Mouse (Mus musculus): ENCODE results near the gene Krt84.
"Not testable (repeated sequence)": the region's sequence is repeated elsewhere in the genome, so short reads cannot be mapped to it uniquely, and the experiment has no call there.

Gene Krt84

DNA sequence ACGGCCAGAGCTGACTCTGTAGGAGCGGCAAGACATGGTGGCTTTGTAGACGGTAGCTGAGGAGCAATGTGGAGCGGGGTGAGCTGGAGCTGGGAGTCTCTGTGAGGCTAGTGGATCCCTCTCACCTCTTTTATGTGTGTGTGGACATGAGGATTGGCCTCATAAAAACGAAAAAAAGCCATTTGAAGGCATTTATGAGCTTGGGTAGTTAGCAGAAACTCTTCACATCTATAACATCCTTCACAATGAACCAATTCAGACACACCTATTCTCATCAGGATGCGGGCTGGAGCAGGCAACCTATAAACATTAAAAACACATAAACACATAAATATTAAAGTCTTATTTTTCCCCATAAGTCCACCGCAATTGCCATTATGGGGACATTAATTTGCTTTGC lies at the start of gene Krt84:
TSS of gene Krt84 (minus strand) at position 101 of the 400 bp plus-strand sequence.
- DNase-seq (ENCODE audit: low read depth), result no peak

DNA sequence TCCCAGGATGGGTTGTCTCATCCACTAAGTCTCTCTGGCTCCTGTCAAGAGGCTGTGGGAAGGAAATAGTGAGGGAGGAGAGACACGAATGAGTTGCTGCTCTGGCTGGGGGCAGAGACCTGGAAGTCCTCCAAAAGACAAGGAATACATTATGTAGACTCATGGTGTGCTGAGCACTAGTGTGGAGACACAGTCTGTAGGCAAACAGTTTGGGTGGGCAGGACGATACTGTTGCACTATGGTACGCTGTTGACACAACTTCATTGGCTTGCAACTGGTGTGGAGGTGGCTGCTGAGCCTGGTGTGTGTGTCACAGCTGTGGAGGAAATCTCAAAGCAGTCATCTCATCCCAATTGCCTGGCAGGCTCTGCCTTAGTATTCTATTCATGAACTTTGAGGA lies 49.1 kb upstream of the Krt84 start:
- no peak for DNase-seq (ENCODE audit: low read depth)

DNA sequence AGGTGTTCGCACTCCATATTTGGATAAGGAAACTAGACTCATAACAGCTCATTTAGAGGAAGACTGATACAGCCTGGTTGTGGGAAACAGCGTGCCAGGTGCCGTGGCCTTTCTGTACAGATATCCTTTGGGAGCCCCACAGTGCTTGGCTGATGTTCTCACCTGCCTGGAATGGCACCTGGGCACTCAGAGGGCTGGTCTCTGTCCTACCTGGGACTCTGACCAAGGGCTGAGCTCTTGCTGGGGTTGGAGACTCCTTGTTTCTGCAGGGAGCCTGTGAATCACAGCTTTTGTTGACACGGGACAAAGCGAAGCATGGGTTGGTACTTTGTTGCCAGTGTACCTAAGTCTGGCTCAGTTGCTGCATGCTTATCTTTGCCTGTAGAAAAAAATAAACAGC lies 42.9 kb upstream of the Krt84 start:
- no peak for DNase-seq (ENCODE audit: low read depth)

DNA sequence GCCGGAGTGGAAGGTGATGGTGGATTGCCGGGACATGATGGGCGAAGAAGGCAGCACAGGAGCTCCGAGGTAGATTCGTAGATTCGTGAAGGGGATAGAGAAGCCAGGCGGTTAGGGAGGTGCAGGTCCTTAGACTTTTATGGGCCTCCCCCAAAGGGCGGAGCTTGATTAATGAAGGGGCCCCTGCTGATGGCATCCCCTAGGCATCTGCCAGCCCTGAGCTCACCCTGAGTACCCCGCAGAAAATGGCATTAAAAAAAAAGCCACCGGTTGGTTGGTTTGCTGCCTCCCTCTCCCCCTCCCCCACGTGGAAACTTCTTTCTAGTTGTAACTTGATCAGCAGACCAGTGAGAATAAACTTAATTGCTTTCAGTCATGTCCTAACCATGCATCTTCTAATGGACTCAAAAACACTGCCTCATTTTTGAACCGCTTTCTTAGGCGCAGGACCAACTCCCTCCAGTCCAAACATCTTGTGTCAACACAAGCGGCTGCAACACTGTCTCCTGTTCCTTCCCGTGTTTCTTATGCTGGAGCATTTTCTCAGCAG lies 41.3 kb upstream of the Krt84 start, which contains the start of gene Krt75:
TSS of gene Krt75 (minus strand) at position 109 of the 550 bp plus-strand sequence.
- no peak for DNase-seq (ENCODE audit: low read depth)

DNA sequence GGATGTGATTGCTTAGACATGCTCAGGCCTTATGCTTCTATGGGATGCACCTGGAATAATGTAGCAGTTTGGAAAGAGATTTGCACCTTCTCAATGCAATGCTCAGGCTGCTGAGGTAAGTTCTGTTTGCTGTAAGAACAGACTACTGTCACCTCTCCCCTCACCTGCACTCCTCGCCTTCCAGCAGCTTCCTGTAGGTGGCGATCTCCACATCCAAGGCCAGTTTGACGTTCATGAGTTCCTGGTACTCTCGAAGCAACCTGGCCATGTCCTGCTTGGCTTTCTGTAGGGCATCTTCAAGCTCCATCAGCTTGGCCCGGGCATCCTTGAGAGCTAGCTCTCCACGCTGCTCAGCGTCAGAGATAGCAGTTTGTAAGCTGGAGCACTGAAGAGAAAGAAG lies 35.2 kb upstream of the Krt84 start:
- DNase-seq (ENCODE audit: low read depth), result no peak

DNA sequence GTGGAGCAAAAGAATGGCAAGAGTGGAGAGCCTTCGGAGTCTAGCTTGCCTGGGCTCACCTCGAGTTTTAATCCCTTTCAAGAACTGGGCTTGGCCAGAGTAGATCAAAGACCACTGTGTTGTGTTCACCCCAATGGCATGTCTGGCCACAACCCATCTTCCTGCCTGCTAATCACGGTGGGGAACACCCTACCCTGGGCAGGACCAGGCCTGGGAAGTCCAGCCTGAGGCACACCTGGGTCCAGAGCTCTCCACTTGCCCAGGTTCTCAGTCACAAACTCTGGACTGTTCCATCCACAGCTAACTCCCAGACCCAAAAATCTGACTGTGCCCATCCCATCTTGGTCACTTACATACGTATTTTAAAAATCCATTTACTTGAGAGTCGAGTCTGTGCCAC lies 30.2 kb upstream of the Krt84 start, which contains the start of gene Krt90:
TSS of gene Krt90 (minus strand) at position 101 of the 400 bp plus-strand sequence.
- DNase-seq (ENCODE audit: low read depth), result no peak

DNA sequence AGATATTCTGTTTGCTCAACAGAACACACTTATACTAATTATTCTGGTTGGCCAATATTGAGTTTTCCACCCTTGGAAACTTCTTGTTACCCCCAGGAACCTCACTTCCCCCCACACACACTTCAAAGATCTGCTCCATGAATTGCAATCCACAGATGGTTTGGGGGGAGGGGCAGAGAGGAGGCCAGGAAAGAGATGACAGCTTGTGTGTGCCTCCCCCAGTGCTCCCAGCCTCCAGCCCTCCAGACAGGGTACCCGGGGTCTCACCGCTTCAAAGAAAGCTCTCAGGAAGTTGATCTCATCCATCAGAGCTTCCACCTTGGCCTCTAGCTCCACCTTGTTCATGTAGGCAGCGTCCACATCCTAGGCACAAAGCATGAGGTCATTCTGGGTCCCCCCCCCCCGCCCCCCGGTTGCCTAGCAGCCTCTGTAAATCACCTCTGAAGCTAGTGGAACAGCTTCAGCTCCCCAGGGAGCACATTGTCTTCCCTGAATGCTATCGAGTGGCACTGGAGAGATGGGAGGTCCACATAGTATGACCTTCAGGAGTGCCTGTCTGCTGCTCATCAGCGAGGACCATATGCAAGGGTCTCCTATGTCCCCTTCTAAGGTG lies 25.5 kb upstream of the Krt84 start:
- no peak for DNase-seq (ENCODE audit: low read depth)

DNA sequence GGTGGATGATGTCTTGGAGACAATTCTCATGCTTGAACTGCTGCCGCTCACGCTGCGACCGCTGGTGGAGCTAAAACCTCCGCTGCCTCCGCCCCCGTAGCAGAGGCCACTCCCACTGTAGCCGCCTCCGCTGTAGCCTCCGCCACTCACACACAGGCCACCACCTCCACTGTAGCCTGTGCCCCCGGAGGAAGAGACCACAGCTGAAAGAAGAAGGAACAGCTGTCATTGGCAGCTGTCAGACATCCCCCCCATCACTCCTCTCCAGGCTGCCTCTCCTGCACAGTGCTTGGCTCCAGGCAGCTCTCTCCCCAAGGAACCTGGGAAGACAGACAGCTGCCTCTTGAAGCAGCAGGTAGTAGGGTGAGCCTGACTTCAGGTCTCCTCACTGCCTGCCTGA lies 20.5 kb upstream of the Krt84 start:
- no peak for DNase-seq (ENCODE audit: low read depth)

DNA sequence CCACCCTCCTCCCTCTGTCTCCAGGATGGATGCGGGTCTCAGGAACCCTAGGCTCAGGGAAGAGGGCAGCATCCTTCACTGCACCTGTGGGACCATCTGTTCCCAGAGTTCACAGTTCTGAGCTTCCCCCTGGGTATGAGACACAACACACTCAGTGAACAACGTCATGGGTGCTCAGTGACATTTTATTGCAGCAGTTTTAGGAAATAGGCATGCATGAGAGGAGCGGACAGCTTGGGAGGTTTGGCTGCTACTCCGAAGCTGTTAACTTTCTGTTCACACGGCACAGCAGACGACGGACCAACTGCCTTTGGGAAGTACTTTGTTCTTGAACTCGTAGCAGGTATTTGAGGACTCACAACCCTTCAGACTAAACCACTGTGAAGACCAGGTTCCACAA lies 19.6 kb upstream of the Krt84 start:
- DNase-seq (ENCODE audit: low read depth), result no peak

DNA sequence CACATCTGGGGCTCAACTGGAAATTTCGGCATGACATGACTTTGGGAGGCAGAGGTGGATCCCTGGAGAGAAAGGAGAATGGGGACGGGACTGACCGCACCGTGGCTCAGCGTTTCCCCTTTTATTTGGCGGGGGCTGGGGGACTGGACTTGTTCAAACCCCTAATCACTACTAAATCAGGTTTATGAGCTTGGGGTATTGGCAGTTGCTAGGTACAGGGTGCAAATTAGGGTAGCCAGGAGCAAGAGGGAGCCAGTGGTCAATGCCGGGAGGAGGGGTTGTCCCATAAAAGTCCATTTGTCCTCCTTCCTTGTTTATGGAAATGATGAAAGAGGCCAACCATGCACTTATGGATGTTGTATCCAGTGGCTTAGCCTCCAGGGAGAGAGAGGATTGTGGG lies 17.9 kb upstream of the Krt84 start, which contains the start of gene Krt82:
TSS of gene Krt82 (minus strand) at position 101 of the 400 bp plus-strand sequence.
- DNase-seq (ENCODE audit: low read depth), result no peak

DNA sequence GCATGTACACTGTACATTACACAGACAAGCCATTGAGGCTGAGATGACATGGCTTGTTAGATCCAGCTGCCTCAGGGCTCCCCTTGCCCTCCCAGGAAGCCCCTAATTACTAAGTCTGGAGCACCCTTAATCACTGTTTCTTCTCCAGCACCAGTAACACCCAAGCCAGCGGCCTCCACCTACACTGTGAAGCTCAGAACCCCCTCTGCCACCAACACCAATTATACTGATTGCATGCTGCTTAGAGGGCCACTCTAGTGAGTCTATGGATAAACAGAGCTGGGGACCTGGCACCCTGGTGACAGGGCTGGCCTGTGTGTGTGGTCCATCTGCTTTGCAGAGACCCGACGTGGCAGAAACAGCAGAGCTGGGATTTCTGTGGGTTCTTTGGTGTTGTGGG lies 11.9 kb upstream of the Krt84 start:
- no peak for DNase-seq (ENCODE audit: low read depth)

DNA sequence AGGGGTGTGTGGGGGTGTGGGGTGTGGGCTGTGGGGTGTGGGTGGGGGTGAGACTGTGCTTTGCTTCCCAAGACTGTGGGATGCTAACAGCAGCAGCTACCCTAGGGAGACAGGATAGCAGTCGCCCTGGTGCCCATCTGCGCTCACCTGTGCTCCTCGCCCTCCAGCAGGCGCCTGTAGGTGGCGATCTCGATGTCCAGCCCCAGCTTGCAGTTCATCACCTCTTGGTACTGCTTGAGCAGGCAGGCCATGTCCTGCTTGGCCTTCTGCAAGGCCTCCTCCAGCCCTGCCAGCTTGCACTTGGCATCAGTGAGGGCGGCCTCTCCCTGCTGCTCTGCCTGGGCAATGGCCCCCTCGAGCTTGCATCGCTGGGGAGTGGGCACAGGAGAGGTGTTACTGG lies 9.9 kb upstream of the Krt84 start:
- DNase-seq (ENCODE audit: low read depth), result no peak

DNA sequence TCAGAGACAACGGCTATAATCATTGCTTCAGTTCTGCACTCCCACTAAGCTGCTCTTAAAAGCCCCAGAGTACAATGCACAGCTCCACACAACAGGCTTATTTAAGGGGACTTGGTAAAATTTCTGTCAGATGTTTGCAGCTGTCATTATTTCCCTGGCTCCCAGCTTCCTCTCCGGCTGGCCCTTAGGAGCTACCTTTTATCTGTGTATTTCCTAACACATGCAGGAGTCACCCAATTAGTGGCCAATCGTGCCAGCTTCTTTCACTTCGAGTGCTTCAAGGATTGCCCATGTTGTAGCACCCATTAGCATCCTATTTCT lies 5.9 kb upstream of the Krt84 start:
- DNase-seq (ENCODE audit: low read depth), result no peak

DNA sequence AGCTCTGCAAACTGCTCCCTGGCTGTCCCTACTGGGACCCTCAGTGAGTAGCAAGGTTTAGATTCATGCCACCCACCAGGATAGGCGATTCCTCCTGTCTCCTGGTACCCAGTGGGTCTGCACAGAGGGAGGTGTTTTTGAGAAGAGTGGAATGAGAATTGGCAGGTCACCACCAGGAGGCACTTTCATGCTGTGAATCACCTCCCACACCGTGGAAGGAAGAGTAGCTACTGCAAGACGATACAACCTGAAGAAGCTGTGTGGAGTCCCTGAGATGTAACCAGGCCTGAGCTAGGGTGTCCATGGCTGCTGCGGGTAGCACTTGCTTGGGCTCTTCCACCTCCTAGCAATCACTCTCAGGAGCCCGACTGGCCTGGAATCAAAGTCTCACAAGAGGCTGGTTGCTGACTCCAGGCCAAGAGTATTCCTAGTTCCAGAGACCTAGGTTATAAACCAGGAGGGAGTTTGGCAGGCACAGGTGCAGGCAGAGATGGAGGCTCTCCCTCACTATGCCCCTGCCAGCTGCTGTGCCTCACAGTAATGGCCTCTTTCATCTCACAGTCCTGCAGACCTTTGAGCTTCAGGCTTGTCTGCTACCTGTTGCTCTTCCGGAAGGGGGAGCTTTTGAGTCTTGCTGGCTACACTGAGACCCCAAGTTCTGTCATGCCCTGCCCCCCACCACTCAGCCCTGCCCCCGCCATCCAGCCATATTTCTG lies 5.4 kb upstream of the Krt84 start:
- peak; percentile 21 for DNase-seq (ENCODE audit: low read depth)

DNA sequence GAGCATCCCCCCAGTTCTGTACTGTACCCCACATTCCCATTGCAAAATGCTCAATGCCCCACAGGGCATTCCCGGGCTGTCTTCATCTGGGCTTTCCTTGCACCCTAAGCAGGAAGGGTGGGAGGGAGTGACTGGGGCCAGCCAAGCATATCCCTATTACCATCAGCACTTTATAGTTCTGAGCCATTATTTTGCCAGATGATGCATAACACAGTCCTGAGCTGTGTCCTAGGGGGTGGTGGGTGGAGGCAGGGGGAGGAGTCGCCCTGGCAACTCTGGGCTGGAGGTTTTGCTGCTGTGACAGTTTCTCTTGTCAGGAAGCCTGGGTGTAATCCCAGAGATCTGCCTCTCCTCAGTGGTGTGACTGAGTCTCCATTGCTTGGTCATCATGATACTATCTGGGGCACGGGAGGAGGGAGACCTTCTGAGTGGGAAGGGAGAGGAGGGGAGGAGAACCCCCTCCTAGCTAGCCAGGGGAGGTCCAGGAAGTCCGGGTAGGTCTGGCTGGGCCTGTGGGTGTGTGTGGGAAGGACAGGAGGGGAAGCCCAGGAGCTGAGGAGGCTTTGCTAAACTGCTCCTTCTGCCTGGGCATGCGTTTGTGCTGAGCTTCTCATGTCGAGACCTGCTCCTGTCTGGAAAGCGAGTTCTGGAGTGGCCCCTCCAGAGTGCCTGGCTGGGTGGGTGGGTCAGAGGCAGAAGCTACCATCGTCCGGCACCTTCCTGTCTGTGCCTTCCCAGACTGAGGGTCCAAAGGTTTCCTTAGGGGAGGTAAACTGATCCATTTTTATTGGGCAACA lies 3.6 kb upstream of the Krt84 start:
- DNase-seq (ENCODE audit: low read depth), result peak; percentile 36

DNA sequence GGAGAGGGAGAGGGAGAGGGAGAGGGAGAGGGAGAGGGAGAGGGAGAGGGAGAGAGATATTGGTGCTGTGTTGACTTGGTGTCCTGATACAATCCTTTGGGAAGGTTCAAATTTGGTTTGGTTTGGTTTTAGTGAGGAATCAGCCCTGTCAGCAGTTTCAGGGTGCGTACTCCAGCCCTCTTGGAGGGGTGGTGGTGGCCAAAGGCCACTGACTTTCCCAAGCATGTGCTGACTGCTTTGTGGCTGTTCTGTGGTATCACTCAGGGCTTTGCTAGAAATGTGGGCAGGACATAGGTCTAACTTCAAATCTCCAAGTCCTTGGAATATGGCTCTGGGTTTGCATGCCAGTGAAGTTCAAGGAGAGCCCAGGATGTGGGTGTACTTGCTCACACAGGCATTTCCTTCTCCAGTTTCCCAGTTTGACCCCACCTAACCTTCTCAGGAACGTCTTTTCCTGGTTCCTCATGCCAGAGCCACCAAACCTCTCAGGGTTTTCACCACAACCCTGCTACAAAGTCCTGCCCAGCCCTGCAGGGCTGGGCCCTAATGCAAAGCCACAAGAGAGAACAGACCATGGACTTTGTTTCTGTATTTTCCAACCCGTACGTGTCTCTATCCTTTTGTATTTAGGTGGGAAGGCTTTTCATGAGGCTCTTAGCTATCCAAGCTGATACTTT lies 9.9 kb downstream of the Krt84 start:
- DNase-seq (ENCODE audit: low read depth), result no peak

DNA sequence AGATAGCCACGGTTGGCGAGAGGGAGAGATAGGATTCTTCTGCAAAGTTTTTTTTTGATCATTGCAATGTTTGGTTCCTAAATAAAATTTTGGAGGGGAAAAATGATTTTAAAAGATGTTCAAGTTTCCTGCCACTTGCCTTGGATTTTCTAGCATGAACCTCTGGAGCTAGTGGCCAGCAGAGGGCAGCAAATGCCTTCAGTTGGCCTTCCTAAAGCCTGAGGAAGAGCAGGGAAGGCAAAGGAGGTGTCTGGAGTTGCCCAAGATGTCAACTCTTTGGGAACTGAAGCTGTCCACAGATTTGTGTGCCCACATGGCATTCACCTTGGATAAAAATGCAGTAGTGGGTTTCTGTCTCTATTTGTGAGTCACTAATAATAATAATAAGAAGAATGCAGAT lies 12.8 kb downstream of the Krt84 start:
- DNase-seq (ENCODE audit: low read depth), result peak; percentile 92

DNA sequence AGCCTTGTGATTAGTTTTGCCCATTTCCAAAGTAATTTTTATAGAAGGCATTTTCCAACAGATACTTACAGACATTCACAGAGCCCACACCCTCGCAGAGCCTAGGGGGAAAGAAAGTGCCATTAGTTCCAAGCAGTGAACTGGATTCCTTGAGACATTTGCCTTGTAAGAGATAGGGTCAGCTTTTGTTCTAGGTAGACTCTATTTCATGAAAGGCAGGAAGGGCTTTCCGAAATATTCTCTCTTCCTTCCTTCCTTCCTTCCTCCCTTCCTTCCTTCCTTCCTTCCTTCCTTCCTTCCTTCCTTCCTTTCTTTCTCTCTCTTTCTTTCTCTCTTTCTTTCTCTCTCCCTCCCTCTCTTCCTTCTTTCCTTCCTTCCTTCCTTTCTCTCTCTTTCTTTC lies 15.5 kb downstream of the Krt84 start, which contains the start of gene Gm49425:
TSS of gene Gm49425 (minus strand) at position 101 of the 400 bp plus-strand sequence.
- not testable (repeated sequence) for DNase-seq (ENCODE audit: low read depth)

DNA sequence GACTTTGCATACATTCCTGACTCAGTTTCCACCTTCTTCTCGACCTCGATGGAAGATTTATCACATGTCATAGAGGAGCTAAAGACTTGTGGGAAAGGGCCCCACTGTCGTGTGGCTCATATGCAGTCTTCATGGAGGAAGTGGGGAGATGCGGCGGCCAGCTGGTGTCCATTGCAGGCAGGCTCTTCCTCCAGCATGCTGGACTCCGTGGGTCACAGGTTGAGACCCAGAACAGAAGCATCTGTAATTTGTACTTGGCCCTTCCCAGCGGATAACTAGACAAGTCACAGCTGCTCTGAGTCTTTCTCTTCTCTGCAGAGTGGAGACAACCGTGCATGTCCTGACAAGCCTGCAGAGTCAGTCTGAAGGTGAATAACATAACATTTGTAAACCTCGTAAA lies 24.4 kb downstream of the Krt84 start:
- DNase-seq (ENCODE audit: low read depth), result no peak

DNA sequence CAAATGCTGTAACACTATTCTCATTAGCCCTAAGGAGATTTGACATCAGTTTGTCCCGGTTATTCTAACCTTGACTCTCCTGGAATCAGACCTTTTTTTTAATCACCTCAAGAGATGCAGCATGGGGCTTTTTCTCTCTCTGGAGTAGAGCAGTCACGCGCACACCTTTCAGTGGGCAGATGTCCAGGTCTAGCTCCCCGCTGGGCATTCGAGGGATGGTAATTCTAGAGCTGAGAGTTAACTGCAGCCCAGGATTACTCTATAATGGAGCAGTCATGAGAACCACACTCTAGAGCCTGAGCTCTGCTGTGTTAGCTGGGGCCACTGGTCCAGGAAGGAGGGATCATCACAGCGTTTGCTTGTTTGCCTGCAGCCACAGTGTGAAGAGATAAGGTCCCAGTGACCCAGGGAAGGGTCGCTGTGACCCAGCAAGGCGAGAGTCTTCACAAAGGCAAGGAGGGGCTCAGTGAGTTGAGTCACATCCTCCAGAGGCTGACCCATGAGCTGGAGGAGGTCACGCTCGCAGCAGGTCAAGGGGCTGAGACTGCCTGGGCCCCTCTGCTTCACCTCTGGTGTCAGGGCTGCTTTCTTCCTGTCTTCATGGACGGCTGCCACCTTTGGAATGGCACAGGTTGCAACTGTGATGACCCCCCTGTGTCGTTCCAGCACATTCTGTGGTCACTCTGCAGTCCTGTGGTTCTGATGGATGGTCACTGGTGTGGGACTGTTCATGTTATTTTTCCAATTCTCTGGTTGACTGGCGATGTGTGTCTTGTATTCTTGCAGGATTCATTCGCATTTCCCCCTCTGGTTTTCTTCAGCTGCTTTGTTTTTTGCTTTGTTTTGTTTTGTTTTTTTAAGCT lies 25.5 kb downstream of the Krt84 start:
- no peak for DNase-seq (ENCODE audit: low read depth)

DNA sequence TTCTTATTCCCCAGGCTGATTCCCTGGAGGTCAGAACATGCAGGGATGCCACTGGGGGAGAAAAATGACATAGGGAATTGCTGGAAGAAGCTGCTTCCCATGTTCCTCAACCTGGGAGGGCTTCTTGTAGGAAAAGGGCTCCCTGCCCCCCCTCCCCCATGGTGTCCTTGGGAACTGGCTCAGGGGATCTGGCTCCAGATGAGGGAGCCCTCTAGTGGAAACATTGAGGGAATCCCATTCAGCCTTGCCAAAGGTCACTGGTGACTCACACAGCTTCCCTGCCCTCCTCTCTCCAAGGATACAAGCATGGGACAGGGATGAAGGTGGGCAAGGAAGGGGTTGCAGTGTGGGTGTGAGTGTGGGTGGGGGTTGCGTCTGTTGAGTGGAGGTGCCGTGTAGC lies 35.4 kb downstream of the Krt84 start:
- DNase-seq (ENCODE audit: low read depth), result peak; percentile 88

Measured in NIH3T3 (cell line).